In the genomic region with DNA sequence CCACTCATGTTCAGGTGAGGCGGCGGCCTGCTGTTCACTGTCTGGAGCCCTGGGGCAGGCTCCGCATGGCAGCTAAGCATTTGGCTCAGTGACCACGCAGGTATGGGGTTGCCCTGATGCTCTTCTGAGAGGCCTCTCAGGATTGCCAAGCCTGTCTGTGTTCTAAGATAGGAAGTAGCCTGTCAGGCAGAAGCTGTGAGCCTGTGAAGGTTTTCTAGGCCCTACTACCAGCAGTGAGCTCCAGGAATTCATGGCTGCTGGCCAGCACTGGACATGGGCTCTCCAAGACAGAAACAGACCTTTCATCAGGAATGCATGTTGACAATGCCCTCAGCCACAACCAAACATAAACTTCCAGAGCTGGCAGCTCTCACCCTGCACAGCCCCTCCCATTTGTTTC, we compare ENCODE assay signal across 10 mouse cellular contexts. TPM values are rescaled to one million over a fixed set of nuclear protein-coding genes. Genes with fewer than 3 reads are reported as not detected.
DNase-seq lines count a peak whose midpoint lies in the region; ATAC-seq and TF ChIP-seq lines count a peak whose summit lies in the region.
"Had no signal": no experiment of that assay in that cellular context is flagged by ENCODE, and none has a peak within 500 bp of the region (broad histone marks: within the 10 kb centered on the region; RNA-seq: fewer than 3 reads in every experiment).

No protein-coding gene starts in this region.

- no peak overlapping the region for H3K4me3 ChIP-seq in heart, embryonic 13.5 days
- H3K4me3 ChIP-seq in embryonic facial prominence, embryonic 14.5 days (ENCODE audit: low read depth, low read length) = no peak overlapping the region
- no peak overlapping the region for H3K4me3 ChIP-seq in lung, adult 2 months (replicated peaks; ENCODE audit: extremely low read depth, low read depth, low read length)
- H3K4me3 ChIP-seq: limb, embryonic 12.5 days had no signal

- peak; percentile 51; the same call in 1 of the 2 replicates for ATAC-seq in heart, embryonic 13.5 days (ENCODE audit: extremely low read depth, insufficient number of reproducible peaks, low FRiP score, low TSS enrichment)
- no peak for ATAC-seq in embryonic facial prominence, embryonic 14.5 days (ENCODE audit: low read depth)

- intact Hi-C loops in left cerebral cortex, postnatal 14 days (cut with DNase I) = no loop called here

- H3K27me3 ChIP-seq in heart, embryonic 13.5 days (replicated peaks) = no peaks in the 10 kb centered on the region
- H3K27me3 ChIP-seq in embryonic facial prominence, embryonic 14.5 days (replicated peaks; ENCODE audit: control insufficient read depth, insufficient read depth, low read length) = no peaks in the 10 kb centered on the region

- WGBS in heart, embryonic 13.5 days = 48% methylated on average over 4 of the region's 4 CpGs
- 87% methylated on average over 4 of the region's 4 CpGs for WGBS in embryonic facial prominence, embryonic 14.5 days
- 68% methylated on average over 4 of the region's 4 CpGs for WGBS in lung, adult 2 months

- peaks cover 39% of the 10 kb centered on the region for H3K4me1 ChIP-seq in heart, embryonic 13.5 days
- H3K4me1 ChIP-seq in embryonic facial prominence, embryonic 14.5 days (ENCODE audit: control insufficient read depth, insufficient read depth, low read length) = no peaks in the 10 kb centered on the region
- peaks cover 4% of the 10 kb centered on the region; the same call in 1 of the 2 replicates for H3K4me1 ChIP-seq in lung, adult 2 months (ENCODE audit: control insufficient read depth, insufficient read depth, low read length)

- H3K9me3 ChIP-seq in heart, embryonic 13.5 days = no peaks in the 10 kb centered on the region
- no peaks in the 10 kb centered on the region for H3K9me3 ChIP-seq in embryonic facial prominence, embryonic 14.5 days (ENCODE audit: control insufficient read depth, low read length)
- H3K9me3 ChIP-seq: limb, embryonic 12.5 days had no signal

- peaks cover 65% of the 10 kb centered on the region for H3K36me3 ChIP-seq in heart, embryonic 13.5 days
- peaks cover 47% of the 10 kb centered on the region for H3K36me3 ChIP-seq in embryonic facial prominence, embryonic 14.5 days (ENCODE audit: control insufficient read depth, insufficient read depth, low read length)

- H3K9ac ChIP-seq in heart, embryonic 13.5 days = peak overlapping the region; percentile 8; the same call in 1 of the 2 replicates
- no peak overlapping the region for H3K9ac ChIP-seq in embryonic facial prominence, embryonic 14.5 days (ENCODE audit: low read depth, low read length)
- H3K9ac ChIP-seq: limb, embryonic 12.5 days had no signal

- peak overlapping the region; percentile 75 for H3K27ac ChIP-seq in heart, embryonic 13.5 days (replicated peaks)
- H3K27ac ChIP-seq in embryonic facial prominence, embryonic 14.5 days (replicated peaks; ENCODE audit: low read depth, low read length) = no peak overlapping the region
- H3K27ac ChIP-seq: limb, embryonic 12.5 days; macrophage had no signal

- TF ChIP-seq CTCF in lung, adult 2 months (IDR thresholded peaks at IDR 0.05; ENCODE audit: insufficient read depth, low read length) = no peak

- no peak for TF ChIP-seq POLR2A in lung, adult 2 months (IDR thresholded peaks at IDR 0.05; ENCODE audit: borderline replicate concordance, extremely low read depth, low read depth, low read length)

- H3K4me2 ChIP-seq in heart, embryonic 13.5 days = 0 out of 2 replicates have a peak overlapping the region, but pooled peaks have one; percentile 11
- H3K4me2 ChIP-seq in embryonic facial prominence, embryonic 14.5 days (ENCODE audit: low read depth, low read length) = no peak overlapping the region
- H3K4me2 ChIP-seq: limb, embryonic 12.5 days had no signal

- DNase-seq in heart, adult 8-10 months (ENCODE audit: low spot score) = no peak
- DNase-seq in Muller cell, postnatal 12 days (ENCODE audit: inconsistent ontology term) = peak; percentile 79
- peak; percentile 16 for DNase-seq in embryonic facial prominence, embryonic 14.5 days (ENCODE audit: low spot score)
- DNase-seq in lung, adult 2 months = peak; percentile 45
- no peak for DNase-seq in left cerebral cortex, postnatal 14 days (ENCODE audit: low spot score in 2 of 2)
- DNase-seq in layer of hippocampus, adult 11-12 months (ENCODE audit: low spot score) = no peak
- DNase-seq: thymus, adult 18-20 months had no signal

RNA-seq across cellular contexts. Expression of a gene that starts 13.4 kb away (rescaled TPM):
- 81.1 and 95.7 TPM in 2 replicates for polyA plus RNA-seq in heart, embryonic 13.5 days (2015; fragmentation: Nextera tagmentation; extraction: Ambion mirVana)
- total RNA-seq in heart, adult 8-10 months (2022) = 100 to 1,000 TPM in 1 of 4 experiments, 10 to 100 TPM in 3; 68.5 to 103 (median 82.8) TPM
- polyA plus RNA-seq in embryonic facial prominence, embryonic 14.5 days (2014; fragmentation: Nextera tagmentation; extraction: Ambion mirVana) = 76.4 and 88.7 TPM in 2 replicates
- polyA plus RNA-seq in lung, adult 2 months (2012; rRNA removed) = 41.3 and 54.8 TPM in 2 replicates
- total RNA-seq in left cerebral cortex, postnatal 14 days (2021) = 10 to 100 TPM; 35.3 to 39.1 TPM

RNA-seq across cellular contexts. Expression of a gene that starts 13.6 kb away (rescaled TPM):
- polyA plus RNA-seq in heart, embryonic 13.5 days (2015; fragmentation: Nextera tagmentation; extraction: Ambion mirVana) = 13.0 and 13.5 TPM in 2 replicates
- total RNA-seq in heart, adult 8-10 months (2022) = 1 to 10 TPM; 4.8 to 7.0 (median 6.9) TPM
- 13.1 and 14.1 TPM in 2 replicates for polyA plus RNA-seq in embryonic facial prominence, embryonic 14.5 days (2014; fragmentation: Nextera tagmentation; extraction: Ambion mirVana)
- polyA plus RNA-seq in lung, adult 2 months (2012; rRNA removed) = 29.7 and 32.3 TPM in 2 replicates
- 10 to 100 TPM; 18.4 to 18.7 TPM for total RNA-seq in left cerebral cortex, postnatal 14 days (2021)

RNA-seq across cellular contexts. Expression of a gene that starts 25.5 kb away (rescaled TPM):
- polyA plus RNA-seq in heart, embryonic 13.5 days (2015; fragmentation: Nextera tagmentation; extraction: Ambion mirVana) = 13.4 and 13.8 TPM in 2 replicates
- 10 to 100 TPM in 3 of 4 experiments, 1 to 10 TPM in 1; 8.9 to 16.0 (median 11.7) TPM for total RNA-seq in heart, adult 8-10 months (2022)
- 23.7 and 28.2 TPM in 2 replicates for polyA plus RNA-seq in embryonic facial prominence, embryonic 14.5 days (2014; fragmentation: Nextera tagmentation; extraction: Ambion mirVana)
- polyA plus RNA-seq in lung, adult 2 months (2012; rRNA removed) = 8.5 and 9.2 TPM in 2 replicates
- total RNA-seq in left cerebral cortex, postnatal 14 days (2021) = 10 to 100 TPM; 29.5 to 41.7 TPM

RNA-seq across cellular contexts. Expression of a gene that starts 39.0 kb away (rescaled TPM):
- 83.7 and 88.0 TPM in 2 replicates for polyA plus RNA-seq in heart, embryonic 13.5 days (2015; fragmentation: Nextera tagmentation; extraction: Ambion mirVana)
- 100 to 1,000 TPM in 1 of 4 experiments, 10 to 100 TPM in 3; 88.9 to 104 (median 91.6) TPM for total RNA-seq in heart, adult 8-10 months (2022)
- 78.8 and 86.4 TPM in 2 replicates for polyA plus RNA-seq in embryonic facial prominence, embryonic 14.5 days (2014; fragmentation: Nextera tagmentation; extraction: Ambion mirVana)
- 132 and 170 TPM in 2 replicates for polyA plus RNA-seq in lung, adult 2 months (2012; rRNA removed)
- total RNA-seq in left cerebral cortex, postnatal 14 days (2021) = 10 to 100 TPM; 94.9 to 95.2 TPM

Comparison
In these comparisons a context has a peak if more than half of its experiments do, and no peak if none do; other contexts are left out.
1. DNase-seq: peak in Muller cell, postnatal 12 days (single experiment), embryonic facial prominence, embryonic 14.5 days (single experiment) and lung, adult 2 months (single experiment); none in heart, adult 8-10 months (single experiment), left cerebral cortex, postnatal 14 days (0 of 2) and layer of hippocampus, adult 11-12 months (single experiment).